Mouse (Mus musculus): ENCODE measurements around the gene Draxin.

Draxin gene

GRCm38 (mm10) chr4:148114758-148115391, 15.6 kb downstream of the Draxin start:
- DNase-seq (ENCODE audit: low spot score) = peak; percentile 76

GRCm38 (mm10) chr4:148112519-148112918, 18.0 kb downstream of the Draxin start:
- DNase-seq (ENCODE audit: low spot score) = no peak

- no peak for DNase-seq (ENCODE audit: low spot score)
These were observed 21.3 kb downstream of the Draxin start for GRCm38 (mm10) chr4:148109215-148109614.

- no peak for DNase-seq (ENCODE audit: low spot score)
These were observed 21.9 kb downstream of the Draxin start for GRCm38 (mm10) chr4:148108565-148109100.

GRCm38 (mm10) chr4:148107621-148108291, 22.7 kb downstream of the Draxin start:
- no peak for DNase-seq (ENCODE audit: low spot score)

- DNase-seq (ENCODE audit: low spot score) = no peak
These were observed 26.4 kb downstream of the Draxin start for GRCm38 (mm10) chr4:148104146-148104545.

GRCm38 (mm10) chr4:148101801-148102527, 28.5 kb downstream of the Draxin start:
- no peak for DNase-seq (ENCODE audit: low spot score)

- no peak for DNase-seq (ENCODE audit: low spot score)
These were observed 31.8 kb downstream of the Draxin start for GRCm38 (mm10) chr4:148098666-148099065.

GRCm38 (mm10) chr4:148097936-148098335, 32.6 kb downstream of the Draxin start:
- no peak for DNase-seq (ENCODE audit: low spot score)

- no peak for DNase-seq (ENCODE audit: low spot score)
These were observed 35.4 kb downstream of the Draxin start for GRCm38 (mm10) chr4:148095081-148095480.

- DNase-seq (ENCODE audit: low spot score) = no peak
These were observed 36.3 kb downstream of the Draxin start for GRCm38 (mm10) chr4:148094161-148094560.

GRCm38 (mm10) chr4:148092551-148093271, 37.8 kb downstream of the Draxin start:
- no peak for DNase-seq (ENCODE audit: low spot score)

GRCm38 (mm10) chr4:148091181-148091580, 39.3 kb downstream of the Draxin start:
- DNase-seq (ENCODE audit: low spot score) = no peak

- DNase-seq (ENCODE audit: low spot score) = no peak
These were observed 41.3 kb downstream of the Draxin start for GRCm38 (mm10) chr4:148089166-148089565.

- DNase-seq (ENCODE audit: low spot score) = peak; percentile 91
These were observed 42.5 kb downstream of the Draxin start, which contains the start of gene Agtrap for GRCm38 (mm10) chr4:148087907-148088527. TSS of gene Agtrap (minus strand) at chr4:148088031.

GRCm38 (mm10) chr4:148087091-148087906, 43.2 kb downstream of the Draxin start:
- no peak for DNase-seq (ENCODE audit: low spot score)

GRCm38 (mm10) chr4:148085907-148086305, 44.6 kb downstream of the Draxin start:
- DNase-seq (ENCODE audit: low spot score) = no peak

- DNase-seq (ENCODE audit: low spot score) = peak; percentile 62
These were observed 45.2 kb downstream of the Draxin start for GRCm38 (mm10) chr4:148085131-148085906.

GRCm38 (mm10) chr4:148084261-148084714, 46.2 kb downstream of the Draxin start:
- peak; percentile 89 for DNase-seq (ENCODE audit: low spot score)
